In the genomic region with DNA sequence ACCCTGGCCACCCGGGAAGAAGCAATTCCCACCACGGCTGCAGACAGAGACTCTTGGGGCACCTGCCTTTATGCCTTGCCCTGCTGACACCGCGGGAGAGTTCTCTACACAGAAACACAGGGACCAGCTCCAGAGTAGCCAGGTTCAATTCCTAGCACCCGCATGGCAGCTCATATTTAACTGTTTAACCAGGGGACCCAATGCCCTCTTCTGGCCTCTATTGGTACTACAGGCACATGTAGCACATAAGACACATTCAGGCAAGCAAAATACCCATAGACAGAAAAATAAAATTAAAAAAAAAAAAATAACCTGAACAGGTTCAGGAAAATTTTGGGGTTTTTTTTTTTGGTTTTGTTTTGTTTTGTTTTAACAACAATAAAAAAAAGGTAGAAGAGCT, we compare ENCODE assay signal across 15 mouse cellular contexts. TPM values are rescaled to one million over a fixed set of nuclear protein-coding genes. Genes with fewer than 3 reads are reported as not detected.
DNase-seq lines count a peak whose midpoint lies in the region; ATAC-seq and TF ChIP-seq lines count a peak whose summit lies in the region.
"Had no signal": no experiment of that assay in that cellular context is flagged by ENCODE, and none has a peak within 500 bp of the region (broad histone marks: within the 10 kb centered on the region; RNA-seq: fewer than 3 reads in every experiment).

No protein-coding gene starts in this region.

- TF ChIP-seq CTCF in layer of hippocampus, adult 2 months (conservative IDR thresholded peaks at IDR 0.05), result peak; percentile 65
- peak; percentile 20; the same call in 1 of the 2 replicates for TF ChIP-seq CTCF in brain, embryonic 14.5 days (IDR thresholded peaks at IDR 0.05; ENCODE audit: borderline replicate concordance, extremely low read depth, insufficient read depth, insufficient read length)

- no peak for TF ChIP-seq POLR2A in brain, embryonic 14.5 days (IDR thresholded peaks at IDR 0.05; ENCODE audit: borderline replicate concordance, extremely low read depth, insufficient read depth, insufficient read length, poor library complexity, severe bottlenecking)

- no peak overlapping the region for H3K4me3 ChIP-seq in layer of hippocampus, adult 2 months
- H3K4me3 ChIP-seq: stomach, embryonic 15.5 days had no signal

- DNase-seq in layer of hippocampus, adult 2 months (ENCODE audit: low spot score in 2 of 2), result no peak
- no peak for DNase-seq in layer of hippocampus, postnatal 25 days (ENCODE audit: extremely low spot score in 1 of 2, low spot score in 1 of 2)
- DNase-seq in 416B (ENCODE audit: low read depth), result peak; percentile 49
- DNase-seq in B cell, adult 2 months, result peak; percentile 23 to 35
- DNase-seq in brain, embryonic 14.5 days (ENCODE audit: low read depth), result no peak
- DNase-seq in ovary, adult 18-20 months (ENCODE audit: low spot score), result no peak
- DNase-seq: heart, postnatal 4 days; kidney, adult 2 months; layer of hippocampus, adult 9-11 months had no signal

- ATAC-seq in inflammation-experienced regulatory T-cells, adult 6 months, result no peak
- ATAC-seq: midbrain, embryonic 16.5 days had no signal

- H3K27ac ChIP-seq in layer of hippocampus, adult 2 months, result no peak overlapping the region
- H3K27ac ChIP-seq: stomach, embryonic 15.5 days had no signal

RNA-seq across cellular contexts. Expression of a gene that starts 27.2 kb away (rescaled TPM):
- total RNA-seq in layer of hippocampus, adult 2 months (2021), result 10 to 100 TPM; 15.2 to 16.3 TPM
- total RNA-seq in layer of hippocampus, postnatal 25 days (2021), result 10 to 100 TPM; 15.2 to 20.0 TPM
- 23.3 and 28.6 TPM in 2 replicates for polyA plus RNA-seq in brain, embryonic 14.5 days (2012; rRNA removed)
- 1 to 10 TPM in 1 of 3 experiments, not detected in 2; 1.0 TPM for polyA plus RNA-seq in inflammation-experienced regulatory T-cells, adult 6 months (2017; shearing (Covaris generic))
- total RNA-seq: neutrophil, adult 5-6 weeks had no signal

RNA-seq across cellular contexts. Expression of a gene that starts 58.5 kb away (rescaled TPM):
- not detected for total RNA-seq in layer of hippocampus, adult 2 months (2021)
- not detected for total RNA-seq in layer of hippocampus, postnatal 25 days (2021)
- polyA plus RNA-seq in brain, embryonic 14.5 days (2012; rRNA removed), result 0.04 TPM in 1 of 2 replicates, not detected in the other
- 10 to 100 TPM in 1 of 3 experiments, 1 to 10 TPM in 2; 5.3 to 31.6 (median 6.0) TPM for polyA plus RNA-seq in inflammation-experienced regulatory T-cells, adult 6 months (2017; shearing (Covaris generic))
- total RNA-seq: common myeloid progenitor, adult 5-6 weeks had no signal
- polyA plus RNA-seq: limb, embryonic 11.5 days; midbrain, embryonic 16.5 days had no signal

Comparison
In these comparisons a context has a peak if more than half of its experiments do, and no peak if none do; other contexts are left out.
1. DNase-seq: peak in 416B (single experiment) and B cell, adult 2 months (2 of 2); none in layer of hippocampus, adult 2 months (0 of 2), layer of hippocampus, postnatal 25 days (0 of 2), brain, embryonic 14.5 days (single experiment) and ovary, adult 18-20 months (single experiment).